Mouse (Mus musculus) myocyte (in vitro differentiated cells): ENCODE measurements around the gene Mc1r. TPM values are rescaled to one million over a fixed set of nuclear protein-coding genes. Genes with fewer than 3 reads are reported as not detected.

ENCODE experiments used
- H3K27me3 ChIP-seq: one replicate; pipeline ENCODE4 v1.6.1; 2011; ENCODE audit not compliant: control insufficient read depth, insufficient read depth, insufficient read length
- H3K36me3 ChIP-seq: one replicate; pipeline ENCODE4 v1.6.1; 2011; ENCODE audit not compliant: control insufficient read depth, insufficient read depth
- H3K4me2 ChIP-seq: one replicate; pipeline ENCODE4 v1.6.1; 2011; ENCODE audit warnings: low read depth, control low read depth
- H3K4me3 ChIP-seq: one replicate; pipeline ENCODE4 v1.5.1; 2011; ENCODE audit warnings: mild to moderate bottlenecking, control low read depth, moderate library complexity
- H3K79me2 ChIP-seq: one replicate; pipeline ENCODE4 v1.6.1; 2011; ENCODE audit not compliant: control insufficient read depth, insufficient read depth
- H3ac ChIP-seq: one replicate; pipeline ENCODE4 v1.6.1; 2011; ENCODE audit not compliant: control insufficient read depth, insufficient read length
- CEBPB ChIP-seq: IDR thresholded peaks from 2 replicates; pipeline ENCODE4 v1.6.1; 2011; ENCODE audit warnings: mild to moderate bottlenecking, moderate library complexity; ENCODE audit not compliant: poor library complexity, insufficient read depth, severe bottlenecking
- E2F4 ChIP-seq: IDR thresholded peaks from one replicate; pipeline ENCODE4 v1.6.1; 2011; ENCODE audit warnings: mild to moderate bottlenecking, control low read depth, moderate library complexity; ENCODE audit not compliant: insufficient read depth
- MAX ChIP-seq: IDR thresholded peaks from one replicate; pipeline ENCODE4 v1.6.1; 2011; ENCODE audit warnings: low read depth, mild to moderate bottlenecking, control low read depth
- MYOD1 ChIP-seq, 3 experiments: IDR thresholded peaks; one replicate each; pipeline ENCODE4 v1.6.1; 2011; ENCODE audit warnings: control low read depth in 2 of 3, low read depth in 2 of 3, mild to moderate bottlenecking in 2 of 3, moderate library complexity in 1 of 3; ENCODE audit not compliant: insufficient read length in 2 of 3, control insufficient read depth in 1 of 3
- MYOG ChIP-seq, 3 experiments: IDR thresholded peaks; one replicate each; pipeline ENCODE4 v1.6.1; 2011; ENCODE audit warnings: control low read depth in 2 of 3, low read depth in 2 of 3, mild to moderate bottlenecking in 2 of 3; ENCODE audit not compliant: insufficient read length in 2 of 3, control insufficient read depth in 1 of 3, insufficient read depth in 1 of 3
- POLR2A ChIP-seq: IDR thresholded peaks from one replicate; pipeline ENCODE4 v1.6.1; 2011; ENCODE audit warnings: low read depth, mild to moderate bottlenecking, control low read depth, moderate library complexity; ENCODE audit not compliant: insufficient read length
- POLR2AphosphoS2 ChIP-seq: IDR thresholded peaks from one replicate; pipeline ENCODE4 v1.6.1; 2011; ENCODE audit warnings: low read depth, control low read depth; ENCODE audit not compliant: insufficient read length
- REST ChIP-seq: IDR thresholded peaks from one replicate; pipeline ENCODE4 v1.6.1; 2011; ENCODE audit warnings: mild to moderate bottlenecking, control low read depth, moderate library complexity; ENCODE audit not compliant: insufficient read depth, insufficient read length
- SRF ChIP-seq: IDR thresholded peaks from one replicate; pipeline ENCODE4 v1.6.1; 2011; ENCODE audit warnings: low read depth; ENCODE audit not compliant: control insufficient read depth, insufficient read length
- TCF12 ChIP-seq: IDR thresholded peaks from one replicate; pipeline ENCODE4 v1.6.1; 2011; ENCODE audit warnings: mild to moderate bottlenecking, control low read depth; ENCODE audit not compliant: poor library complexity, insufficient read depth, severe bottlenecking
- TCF3 ChIP-seq: IDR thresholded peaks from one replicate; pipeline ENCODE4 v1.6.1; 2011; ENCODE audit warnings: low read depth, control low read depth; ENCODE audit not compliant: insufficient read length
- USF1 ChIP-seq: IDR thresholded peaks from one replicate; pipeline ENCODE4 v1.6.1; 2011; ENCODE audit warnings: low read depth, mild to moderate bottlenecking, control low read depth, moderate library complexity
- polyA plus RNA-seq: library from polyadenylated mRNA; unstranded; fragments of >200 nt; fragmentation: generic; extraction: Trizol; gene quantifications from one replicate; pipeline ENCODE4 v1.2.1, GENCODE M21; 2012; ENCODE audit warnings: missing spikeins

Mc1r gene
- polyA plus RNA-seq, 1 experiment = 0.02 TPM

DNA sequence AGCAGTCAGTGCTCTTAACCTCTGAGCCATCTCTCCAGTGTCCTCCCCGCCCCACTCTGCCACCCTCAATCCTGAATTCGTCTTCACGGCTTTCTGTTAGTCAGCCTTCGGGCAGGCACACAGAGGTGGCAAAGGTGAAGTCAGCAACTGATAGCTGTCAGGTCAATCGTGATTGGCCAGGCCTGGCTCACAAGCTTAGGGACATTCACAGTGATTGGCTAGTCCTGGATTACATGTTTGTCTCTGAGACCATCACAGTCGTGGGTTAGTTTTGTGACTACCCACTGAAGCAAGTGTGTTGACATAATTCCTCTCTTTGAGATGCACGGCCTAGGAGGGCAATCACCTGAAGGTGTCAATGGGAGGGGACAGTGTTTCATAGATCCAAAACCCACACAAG is 46.4 kb downstream of the Mc1r start:
- Histone ChIP-seq H3K27me3 (no peaks in the 10 kb centered on the region), H3K4me3 (no peak overlapping the region), H3K36me3 (peaks cover 6% of the 10 kb centered on the region), H3ac (no peak overlapping the region), H3K79me2 (no peaks in the 10 kb centered on the region), H3K4me2 (no peak overlapping the region)
- no peak for TF ChIP-seq REST
- no peak for TF ChIP-seq E2F4
- no peak for TF ChIP-seq POLR2AphosphoS2
- TF ChIP-seq TCF3 = no peak
- TF ChIP-seq USF1 = no peak
- TF ChIP-seq MAX = no peak

DNA sequence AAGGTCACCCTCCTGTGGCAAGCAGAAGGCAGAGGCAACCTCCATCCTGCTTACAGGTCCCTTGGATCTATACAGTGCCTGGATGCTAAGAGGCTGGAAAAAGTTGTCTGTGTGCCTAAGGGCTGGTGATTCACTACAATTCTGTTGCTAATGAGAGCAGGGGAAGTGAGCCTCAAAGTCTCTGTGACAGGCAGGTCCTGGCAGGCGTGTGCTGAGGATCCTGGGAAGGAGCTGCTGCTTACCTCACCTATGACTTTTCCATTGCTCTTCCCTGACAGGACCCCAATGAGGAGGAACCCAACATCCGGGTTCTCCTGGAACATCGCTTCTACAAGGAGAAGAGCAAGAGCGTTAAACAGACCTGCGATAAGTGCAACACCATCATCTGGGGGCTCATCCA is 47.0 kb downstream of the Mc1r start:
- Histone ChIP-seq H3K79me2 (no peaks in the 10 kb centered on the region), H3ac (no peak overlapping the region), H3K4me3 (no peak overlapping the region), H3K4me2 (no peak overlapping the region), H3K36me3 (peaks cover 6% of the 10 kb centered on the region), H3K27me3 (no peaks in the 10 kb centered on the region)
- TF ChIP-seq TCF12 = no peak
- TF ChIP-seq TCF3 = no peak
- no peak for TF ChIP-seq POLR2AphosphoS2
- no peak for TF ChIP-seq MAX
- TF ChIP-seq REST = no peak
- no peak for TF ChIP-seq USF1

DNA sequence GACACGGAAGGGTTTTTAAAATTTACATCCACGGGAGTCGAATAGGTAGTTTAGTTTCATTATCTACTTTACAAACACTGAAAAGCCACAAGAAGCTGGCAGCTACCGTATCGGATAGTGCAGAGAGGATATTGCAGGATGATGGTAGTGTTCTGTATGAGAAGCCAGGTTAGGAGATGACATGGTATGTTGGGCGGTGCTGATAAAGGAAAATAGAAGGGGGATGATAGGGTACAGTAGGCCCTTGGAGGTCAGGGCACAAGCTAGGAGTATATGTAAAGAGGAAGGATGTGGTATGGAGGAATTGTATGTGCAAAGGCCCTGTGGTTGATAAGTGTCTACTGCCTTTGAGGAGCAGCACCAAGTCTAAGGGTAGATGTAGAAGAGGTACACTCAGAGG is 47.7 kb downstream of the Mc1r start:
- no peak overlapping the region for H3K4me3 ChIP-seq
- no peak overlapping the region for H3ac ChIP-seq
- H3K36me3 ChIP-seq = peaks cover 6% of the 10 kb centered on the region
- TF ChIP-seq CEBPB (no peak), E2F4 (no peak), MYOD1 (IDR thresholded peaks at IDR 0.05; ENCODE audit: control insufficient read depth in 1 of 3, insufficient read length in 2 of 3, low read depth in 2 of 3) (no peak), POLR2A (no peak), MYOG (IDR thresholded peaks at IDR 0.05; ENCODE audit: control insufficient read depth in 1 of 3, insufficient read depth in 1 of 3, insufficient read length in 2 of 3, low read depth in 2 of 3) (no peak), MAX (no peak), POLR2AphosphoS2 (no peak), USF1 (no peak), TCF12 (no peak), TCF3 (no peak), REST (no peak), SRF (no peak)
- H3K79me2 ChIP-seq = no peaks in the 10 kb centered on the region
- H3K27me3 ChIP-seq = no peaks in the 10 kb centered on the region
- no peak overlapping the region for H3K4me2 ChIP-seq

Other genes starting within 250 kb of the Mc1r start
- gene Sult5a1, start 248.8 kb upstream of the Mc1r start, polyA plus RNA-seq = 0.08 TPM
- gene Dpep1, start 220.9 kb upstream of the Mc1r start, polyA plus RNA-seq = 12.9 TPM
- gene Chmp1a, start 194.3 kb upstream of the Mc1r start, polyA plus RNA-seq = 114 TPM
- gene Spata33, start 194.3 kb upstream of the Mc1r start, polyA plus RNA-seq = 2.5 TPM
- gene Cdk10, start 182.3 kb upstream of the Mc1r start, polyA plus RNA-seq = 31.0 TPM
- gene Spata2l, start 170.9 kb upstream of the Mc1r start, polyA plus RNA-seq = 1.1 TPM
- gene Zfp276, start 152.9 kb upstream of the Mc1r start, polyA plus RNA-seq = 12.1 TPM
- gene Vps9d1, start 152.8 kb upstream of the Mc1r start, polyA plus RNA-seq = 12.7 TPM
- 4.0 TPM for gene Fanca, start 88.5 kb upstream of the Mc1r start, polyA plus RNA-seq
- 6.8 TPM for gene Spire2, start 74.4 kb upstream of the Mc1r start, polyA plus RNA-seq
- 177 TPM for gene Tcf25, start 33.4 kb upstream of the Mc1r start, polyA plus RNA-seq
- 85.5 TPM for gene Tubb3, start 4.3 kb downstream of the Mc1r start, polyA plus RNA-seq
- gene Def8, start 16.4 kb downstream of the Mc1r start, polyA plus RNA-seq = 19.6 TPM
- 35.0 TPM for gene Afg3l1, start 70.8 kb downstream of the Mc1r start, polyA plus RNA-seq
- 14.2 TPM for gene Dbndd1, start 108.4 kb downstream of the Mc1r start, polyA plus RNA-seq
- gene Gas8, start 111.7 kb downstream of the Mc1r start, polyA plus RNA-seq = 25.6 TPM
- 11.8 TPM for gene Rhou, start 246.8 kb downstream of the Mc1r start, polyA plus RNA-seq